Mouse (Mus musculus) midbrain, embryonic 15.5 days (tissue): ENCODE data around the gene Tfpi. TPM values are rescaled to one million over a fixed set of nuclear protein-coding genes. Genes with fewer than 3 reads are reported as not detected.

ENCODE experiments used
- ATAC-seq: fragments of 200-750 bp; cut with Nextera tagmentation; replicated peaks from 2 replicates; pipeline ENCODE4 v1.8.0; 2017; ENCODE audit warnings: moderate TSS enrichment
- H3K27ac ChIP-seq: fragments of 300-500 bp; sonication (generic); 2 replicates; pipeline ENCODE4 v1.5.1; 2015; ENCODE audit warnings: mild to moderate bottlenecking, inconsistent platforms
- H3K27me3 ChIP-seq: fragments of 300-500 bp; sonication (generic); replicated peaks from 2 replicates; pipeline ENCODE4 v1.6.1; 2015; ENCODE audit warnings: inconsistent platforms
- H3K36me3 ChIP-seq: fragments of 300-500 bp; sonication (generic); replicated peaks from 2 replicates; pipeline ENCODE4 v1.6.1; 2015; ENCODE audit warnings: inconsistent platforms
- H3K4me1 ChIP-seq: fragments of 300-500 bp; sonication (generic); 2 replicates; pipeline ENCODE4 v1.6.1; 2015; ENCODE audit warnings: inconsistent platforms
- H3K4me2 ChIP-seq: fragments of 300-500 bp; sonication (generic); 2 replicates; pipeline ENCODE4 v1.6.1; 2015; ENCODE audit warnings: inconsistent platforms, mild to moderate bottlenecking, moderate library complexity
- H3K4me3 ChIP-seq: fragments of 300-500 bp; sonication (generic); 2 replicates; pipeline ENCODE4 v1.5.1; 2015; ENCODE audit warnings: mild to moderate bottlenecking, inconsistent platforms
- H3K9ac ChIP-seq: fragments of 300-500 bp; sonication (generic); 2 replicates; pipeline ENCODE4 v1.6.1; 2015; ENCODE audit warnings: mild to moderate bottlenecking, inconsistent platforms
- H3K9me3 ChIP-seq: fragments of 300-500 bp; sonication (generic); 2 replicates; pipeline ENCODE4 v1.6.1; 2016; ENCODE audit warnings: inconsistent platforms
- WGBS: fragments of 180-500 bp; shearing (Covaris S2); methylation state at CpG from one replicate; pipeline ENCODE4 v1.1.7; 2015; ENCODE audit warnings: mixed read lengths; 5-methylcytosine and 5-hydroxymethylcytosine counted together
- polyA plus RNA-seq: library from polyadenylated mRNA; unstranded; fragments of >200 nt; fragmentation: Nextera tagmentation; extraction: Ambion mirVana; gene quantifications from 2 replicates; pipeline ENCODE4 v1.2.1, GENCODE M21; 2015

Gene Tfpi
- polyA plus RNA-seq, 1 experiment from 2014 or later: 17.3 TPM

- Histone ChIP-seq H3K27ac (no peak overlapping the region), H3K4me2 (no peak overlapping the region), H3K36me3 (no peaks in the 10 kb centered on the region), H3K27me3 (no peaks in the 10 kb centered on the region), H3K9ac (no peak overlapping the region), H3K4me3 (no peak overlapping the region), H3K4me1 (no peaks in the 10 kb centered on the region), H3K9me3 (no peaks in the 10 kb centered on the region)
- ATAC-seq: no peak
- 89% methylated on average over 4 of the region's 4 CpGs for WGBS
Observed at GRCm38 (mm10) chr2:84383828-84384227, 92.7 kb downstream of the Tfpi start.

Other genes with a start within 250 kb of the Tfpi start
- 8.6 and 9.7 TPM in 2 replicates for gene Calcrl, start 51.4 kb downstream of the Tfpi start, polyA plus RNA-seq
- 31.3 and 34.2 TPM in 2 replicates for gene Ctnnd1, start 174.0 kb upstream of the Tfpi start, polyA plus RNA-seq
- gene Btbd18, start 182.3 kb upstream of the Tfpi start, polyA plus RNA-seq: 0.14 and 0.19 TPM in 2 replicates
- gene Selenoh, start 194.0 kb upstream of the Tfpi start, polyA plus RNA-seq: 168 and 174 TPM in 2 replicates
- gene Gm28635, start 201.3 kb upstream of the Tfpi start, polyA plus RNA-seq: not detected in 2 replicates
- 49.5 and 50.1 TPM in 2 replicates for gene Med19, start 201.6 kb upstream of the Tfpi start, polyA plus RNA-seq
- gene Tmx2, start 202.4 kb upstream of the Tfpi start, polyA plus RNA-seq: 271 and 279 TPM in 2 replicates
- 19.0 and 19.9 TPM in 2 replicates for gene Zdhhc5, start 238.4 kb upstream of the Tfpi start, polyA plus RNA-seq